Mouse (Mus musculus): ENCODE data around the gene Cfap97. TPM values are rescaled to one million over a fixed set of nuclear protein-coding genes. Genes with fewer than 3 reads are reported as not detected.

The Cfap97 gene
- polyA plus RNA-seq, 1 experiment: 8.1 TPM

DNA sequence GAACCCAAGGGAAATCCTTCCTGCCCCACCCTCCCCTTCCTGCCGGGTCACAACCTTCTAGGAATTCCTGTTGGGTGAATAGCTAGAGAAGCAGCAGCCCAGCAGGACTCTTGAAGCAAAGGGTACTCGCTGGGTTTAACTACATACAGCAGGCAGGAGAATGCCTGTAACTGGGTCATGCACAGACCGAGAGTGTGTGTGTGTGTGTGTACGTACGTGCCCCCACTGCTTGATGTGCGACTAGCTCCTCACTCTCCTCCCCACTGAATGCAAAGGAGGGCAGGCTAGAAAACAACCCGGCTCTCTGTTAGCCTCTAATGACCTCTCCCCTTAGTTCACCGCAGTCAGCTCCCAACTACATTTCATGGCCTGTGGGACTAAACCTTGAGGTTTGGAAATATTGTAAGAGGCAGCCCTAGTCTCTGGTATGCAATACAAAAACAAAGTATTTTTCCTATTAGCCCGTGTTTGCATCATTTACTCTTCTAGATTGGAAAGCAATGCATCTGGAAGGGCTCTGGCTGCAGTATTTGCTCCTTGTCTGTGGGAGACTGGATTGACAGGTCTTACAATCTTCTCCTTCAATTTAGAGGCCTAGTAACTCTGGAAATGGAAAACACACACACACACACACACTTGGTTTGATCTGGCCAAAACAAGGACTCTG lies 53.5 kb downstream of the Cfap97 start:
- Histone ChIP-seq H3K4me3 (ENCODE audit: control insufficient read depth, insufficient read depth, low read length) (no peak overlapping the region), H3K27me3 (ENCODE audit: control insufficient read depth, insufficient read depth, low read length) (no peaks in the 10 kb centered on the region), H3K4me1 (replicated peaks; ENCODE audit: control insufficient read depth, insufficient read depth, low read length) (peaks cover 7% of the 10 kb centered on the region), H3K36me3 (ENCODE audit: control insufficient read depth, insufficient read depth, low read length) (peaks cover 19% of the 10 kb centered on the region), H3K27ac (ENCODE audit: control insufficient read depth, insufficient read depth, low read length) (no peak overlapping the region)
- TF ChIP-seq CTCF (IDR thresholded peaks at IDR 0.05; ENCODE audit: borderline replicate concordance, control insufficient read depth, extremely low read depth, insufficient read depth, low read length, poor library complexity) (no peak), POLR2A (IDR thresholded peaks at IDR 0.05; ENCODE audit: control insufficient read depth, extremely low read depth, insufficient read depth, low read length, poor library complexity) (no peak)
- no peak for DNase-seq
- 96% methylated on average over 9 of the region's 9 CpGs for WGBS

GRCm38 (mm10) chr8:46206107-46206506 lies 54.5 kb downstream of the Cfap97 start:
- H3K4me1 ChIP-seq (replicated peaks; ENCODE audit: control insufficient read depth, insufficient read depth, low read length): peaks cover 10% of the 10 kb centered on the region
- H3K27me3 ChIP-seq (ENCODE audit: control insufficient read depth, insufficient read depth, low read length): no peaks in the 10 kb centered on the region
- H3K4me3 ChIP-seq (ENCODE audit: control insufficient read depth, insufficient read depth, low read length): no peak overlapping the region
- H3K27ac ChIP-seq (ENCODE audit: control insufficient read depth, insufficient read depth, low read length): no peak overlapping the region
- no peak for DNase-seq
- H3K36me3 ChIP-seq (ENCODE audit: control insufficient read depth, insufficient read depth, low read length): peaks cover 19% of the 10 kb centered on the region
- TF ChIP-seq POLR2A (IDR thresholded peaks at IDR 0.05; ENCODE audit: control insufficient read depth, extremely low read depth, insufficient read depth, low read length, poor library complexity) (no peak), CTCF (IDR thresholded peaks at IDR 0.05; ENCODE audit: borderline replicate concordance, control insufficient read depth, extremely low read depth, insufficient read depth, low read length, poor library complexity) (no peak)
- 98% methylated on average over 6 of the region's 6 CpGs for WGBS

GRCm38 (mm10) chr8:46208354-46208753 lies 56.8 kb downstream of the Cfap97 start:
- no peaks in the 10 kb centered on the region for H3K27me3 ChIP-seq (ENCODE audit: control insufficient read depth, insufficient read depth, low read length)
- peaks cover 14% of the 10 kb centered on the region for H3K4me1 ChIP-seq (replicated peaks; ENCODE audit: control insufficient read depth, insufficient read depth, low read length)
- H3K4me3 ChIP-seq (ENCODE audit: control insufficient read depth, insufficient read depth, low read length): no peak overlapping the region
- DNase-seq: no peak
- H3K27ac ChIP-seq (ENCODE audit: control insufficient read depth, insufficient read depth, low read length): no peak overlapping the region
- TF ChIP-seq CTCF (IDR thresholded peaks at IDR 0.05; ENCODE audit: borderline replicate concordance, control insufficient read depth, extremely low read depth, insufficient read depth, low read length, poor library complexity): no peak
- no peak for TF ChIP-seq POLR2A (IDR thresholded peaks at IDR 0.05; ENCODE audit: control insufficient read depth, extremely low read depth, insufficient read depth, low read length, poor library complexity)
- WGBS: 96% methylated on average over 12 of the region's 12 CpGs
- peaks cover 19% of the 10 kb centered on the region for H3K36me3 ChIP-seq (ENCODE audit: control insufficient read depth, insufficient read depth, low read length)

- no peaks in the 10 kb centered on the region for H3K27me3 ChIP-seq (ENCODE audit: control insufficient read depth, insufficient read depth, low read length)
- DNase-seq: peak; percentile 2
- H3K4me3 ChIP-seq (ENCODE audit: control insufficient read depth, insufficient read depth, low read length): no peak overlapping the region
- no peak overlapping the region for H3K27ac ChIP-seq (ENCODE audit: control insufficient read depth, insufficient read depth, low read length)
- peaks cover 19% of the 10 kb centered on the region for H3K36me3 ChIP-seq (ENCODE audit: control insufficient read depth, insufficient read depth, low read length)
- peaks cover 14% of the 10 kb centered on the region for H3K4me1 ChIP-seq (replicated peaks; ENCODE audit: control insufficient read depth, insufficient read depth, low read length)
- TF ChIP-seq POLR2A (IDR thresholded peaks at IDR 0.05; ENCODE audit: control insufficient read depth, extremely low read depth, insufficient read depth, low read length, poor library complexity) (no peak), CTCF (IDR thresholded peaks at IDR 0.05; ENCODE audit: borderline replicate concordance, control insufficient read depth, extremely low read depth, insufficient read depth, low read length, poor library complexity) (no peak)
- 93% methylated on average over 15 of the region's 15 CpGs for WGBS
These were observed 57.5 kb downstream of the Cfap97 start for GRCm38 (mm10) chr8:46209057-46209456.

- under 1% methylated on average over 84 of the region's 84 CpGs for WGBS
- Histone ChIP-seq H3K4me3 (ENCODE audit: control insufficient read depth, insufficient read depth, low read length) (peak within 1 kb of the TSS; percentile 58), H3K36me3 (ENCODE audit: control insufficient read depth, insufficient read depth, low read length) (peaks cover 19% of the 10 kb centered on the region), H3K27ac (ENCODE audit: control insufficient read depth, insufficient read depth, low read length) (peak within 1 kb of the TSS; percentile 48; the same call in 1 of the 2 replicates), H3K27me3 (ENCODE audit: control insufficient read depth, insufficient read depth, low read length) (no peaks in the 10 kb centered on the region), H3K4me1 (replicated peaks; ENCODE audit: control insufficient read depth, insufficient read depth, low read length) (peaks cover 14% of the 10 kb centered on the region)
- peak; percentile 96 for DNase-seq
- TF ChIP-seq CTCF (IDR thresholded peaks at IDR 0.05; ENCODE audit: borderline replicate concordance, control insufficient read depth, extremely low read depth, insufficient read depth, low read length, poor library complexity): 0 out of 2 replicates have a peak, but pooled peaks have one; percentile 18
- TF ChIP-seq POLR2A (IDR thresholded peaks at IDR 0.05; ENCODE audit: control insufficient read depth, extremely low read depth, insufficient read depth, low read length, poor library complexity): peak; percentile 97
These were observed 59.1 kb downstream of the Cfap97 start, which contains the start of gene Slc25a4 for GRCm38 (mm10) chr8:46210404-46211315. Slc25a4 (minus strand) TSS chr8:46211284.

DNA sequence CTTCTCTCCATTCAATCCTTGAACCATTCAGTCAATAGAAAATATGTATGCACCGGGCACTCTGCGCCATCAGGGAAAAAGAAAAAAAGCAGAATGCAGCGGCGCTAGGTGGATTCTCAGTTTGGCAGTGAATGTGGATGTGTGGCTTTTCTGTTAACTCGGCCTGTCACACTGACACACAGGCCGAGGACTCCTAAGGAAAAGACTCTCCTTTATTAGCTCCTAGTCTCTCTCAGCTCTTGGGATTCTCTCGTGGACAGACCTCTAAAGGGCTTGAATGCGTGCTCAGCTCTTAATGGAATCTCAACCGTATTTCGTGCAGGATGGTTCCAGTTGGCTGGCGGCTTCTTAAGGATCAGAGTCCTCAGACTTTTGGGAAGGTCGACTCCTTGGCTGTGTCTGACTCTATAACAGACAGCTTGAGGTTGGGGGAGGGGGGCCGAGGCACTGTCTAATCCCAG lies 60.1 kb downstream of the Cfap97 start:
- Histone ChIP-seq H3K4me3 (ENCODE audit: control insufficient read depth, insufficient read depth, low read length) (no peak overlapping the region), H3K4me1 (replicated peaks; ENCODE audit: control insufficient read depth, insufficient read depth, low read length) (peaks cover 14% of the 10 kb centered on the region), H3K27me3 (ENCODE audit: control insufficient read depth, insufficient read depth, low read length) (no peaks in the 10 kb centered on the region), H3K36me3 (ENCODE audit: control insufficient read depth, insufficient read depth, low read length) (peaks cover 17% of the 10 kb centered on the region), H3K27ac (ENCODE audit: control insufficient read depth, insufficient read depth, low read length) (no peak overlapping the region)
- TF ChIP-seq POLR2A (IDR thresholded peaks at IDR 0.05; ENCODE audit: control insufficient read depth, extremely low read depth, insufficient read depth, low read length, poor library complexity): no peak
- no peak for DNase-seq
- 53% methylated on average over 13 of the region's 13 CpGs for WGBS

Measured in thymus, adult 2 months (tissue).